Mouse (Mus musculus) MEL (cell line): ENCODE results near the gene Fgf22.
A peak's percentile ranks its signal among the peaks of the same experiment; 100 is the strongest.

Source experiments
- BHLHE40 ChIP-seq: IDR thresholded peaks from 2 replicates; pipeline ENCODE4 v1.6.1; 2012; ENCODE audit warnings: low read depth, mild to moderate bottlenecking, inconsistent platforms, low read length, improper control_type of control experiment, borderline replicate concordance
- CTCF ChIP-seq, 3 experiments: IDR thresholded peaks in 2 of 3; conservative IDR thresholded peaks in 1 of 3; 2 replicates each; pipeline ENCODE4 v1.5.1; 2011 to 2012; ENCODE audit warnings: low read length in 3 of 3, low read depth in 2 of 3, mild to moderate bottlenecking in 2 of 3, improper control_type of control experiment in 1 of 3, inconsistent platforms in 1 of 3, mixed read lengths in 1 of 3, moderate library complexity in 1 of 3; ENCODE audit not compliant: control insufficient read depth in 1 of 3, insufficient read depth in 1 of 3, poor library complexity in 1 of 3, severe bottlenecking in 1 of 3
- ELF1 ChIP-seq: IDR thresholded peaks from 2 replicates; pipeline ENCODE4 v1.6.1; 2014; ENCODE audit warnings: low read depth, mild to moderate bottlenecking, inconsistent platforms, low read length, improper control_type of control experiment, moderate library complexity
- EP300 ChIP-seq, 2 experiments: IDR thresholded peaks; 2 replicates each; pipeline ENCODE4 v1.6.1; 2011; ENCODE audit warnings: improper control_type of control experiment in 2 of 2, low read length in 2 of 2, low read depth in 1 of 2, mild to moderate bottlenecking in 1 of 2
- GATA1 ChIP-seq: IDR thresholded peaks from 2 replicates; pipeline ENCODE4 v1.6.1; 2011; ENCODE audit warnings: low read depth, low read length, improper control_type of control experiment
- HCFC1 ChIP-seq: IDR thresholded peaks from 2 replicates; pipeline ENCODE4 v1.6.1; 2012; ENCODE audit warnings: low read depth, mild to moderate bottlenecking, inconsistent platforms, low read length, improper control_type of control experiment, moderate library complexity
- MEF2A ChIP-seq: IDR thresholded peaks from 2 replicates; pipeline ENCODE4 v1.6.1; 2014; ENCODE audit warnings: low read depth, mild to moderate bottlenecking, inconsistent platforms, low read length, improper control_type of control experiment; ENCODE audit not compliant: poor library complexity, insufficient replicate concordance, severe bottlenecking; ENCODE audit errors: extremely low read depth
- MXI1 ChIP-seq: IDR thresholded peaks from 2 replicates; pipeline ENCODE4 v1.6.1; 2011; ENCODE audit warnings: mild to moderate bottlenecking, low read depth, low read length, improper control_type of control experiment
- POLR2A ChIP-seq, 2 experiments: IDR thresholded peaks; 2 replicates each; pipeline ENCODE4 v1.6.1; 2011 to 2012; ENCODE audit warnings: low read length in 2 of 2, mild to moderate bottlenecking in 2 of 2, control low read depth in 1 of 2, improper control_type of control experiment in 1 of 2, low read depth in 1 of 2, moderate library complexity in 1 of 2; ENCODE audit not compliant: control insufficient read depth in 1 of 2, insufficient read depth in 1 of 2, poor library complexity in 1 of 2
- POLR2AphosphoS2 ChIP-seq: IDR thresholded peaks from 2 replicates; pipeline ENCODE4 v1.6.1; 2011; ENCODE audit warnings: low read length, improper control_type of control experiment
- RCOR1 ChIP-seq: IDR thresholded peaks from 2 replicates; pipeline ENCODE4 v1.6.1; 2012; ENCODE audit warnings: low read depth, mild to moderate bottlenecking, inconsistent platforms, low read length, improper control_type of control experiment
- ZC3H11A ChIP-seq: IDR thresholded peaks from 2 replicates; pipeline ENCODE4 v1.6.1; 2012; ENCODE audit warnings: low read depth, mild to moderate bottlenecking, inconsistent platforms, low read length, improper control_type of control experiment
- ZMIZ1 ChIP-seq: IDR thresholded peaks from 2 replicates; pipeline ENCODE4 v1.6.1; 2012; ENCODE audit warnings: low read depth, mild to moderate bottlenecking, inconsistent platforms, low read length, improper control_type of control experiment, moderate library complexity
- ZNF384 ChIP-seq: IDR thresholded peaks from 2 replicates; pipeline ENCODE4 v1.6.1; 2012; ENCODE audit warnings: low read depth, mild to moderate bottlenecking, inconsistent platforms, low read length, improper control_type of control experiment

- TF ChIP-seq ELF1 (no peak), MXI1 (no peak), EP300 (IDR thresholded peaks at IDR 0.05; ENCODE audit: low read depth in 1 of 2, low read length in 2 of 2) (no peak), ZNF384 (no peak), POLR2A (IDR thresholded peaks at IDR 0.05; ENCODE audit: control insufficient read depth in 1 of 2, insufficient read depth in 1 of 2, low read depth in 1 of 2, low read length in 2 of 2, poor library complexity in 1 of 2) (no peak), CTCF (IDR thresholded peaks at IDR 0.05 in 2 of 3, conservative IDR thresholded peaks at IDR 0.05 in 1 of 3; ENCODE audit: control insufficient read depth in 1 of 3, insufficient read depth in 1 of 3, low read depth in 2 of 3, low read length in 3 of 3, poor library complexity in 1 of 3, severe bottlenecking in 1 of 3) (peak; percentile 22 to 64 (median 61); a peak in 5 of 6 replicates), POLR2AphosphoS2 (no peak), GATA1 (no peak), ZC3H11A (no peak), MEF2A (no peak), HCFC1 (no peak), ZMIZ1 (no peak), RCOR1 (no peak), BHLHE40 (no peak)
Measured at GRCm38 (mm10) chr10:79712029-79712428, 42.8 kb upstream of the Fgf22 start.
